Mouse (Mus musculus) forelimb bud, embryonic 11.5 days (tissue): ENCODE measurements around the gene Gkn1.

Experiments
- DNase-seq: peaks from one replicate; pipeline ENCODE4 v3.0.0-alpha.2; 2012; ENCODE audit warnings: low read depth, low spot score

The Gkn1 gene

DNA sequence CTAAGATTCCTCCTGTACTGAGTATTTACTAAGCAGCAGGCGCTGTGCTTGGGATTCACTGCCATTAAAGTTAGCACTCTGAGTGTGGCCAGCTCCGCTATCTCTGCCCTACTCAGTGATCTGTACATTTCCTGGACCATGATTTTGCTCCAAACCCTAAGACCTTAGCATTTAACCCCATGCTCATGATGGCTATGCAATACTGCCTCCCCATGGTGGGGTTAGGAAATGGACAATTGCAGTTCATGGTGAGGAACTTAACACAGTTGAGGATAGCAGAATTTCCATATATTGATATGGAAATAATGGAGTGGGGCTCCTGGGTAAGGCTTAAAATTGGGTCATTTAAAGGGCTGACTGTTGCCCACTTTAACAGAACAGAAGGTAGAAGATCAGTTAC, 27.4 kb downstream of the Gkn1 start:
- DNase-seq = no peak

DNA sequence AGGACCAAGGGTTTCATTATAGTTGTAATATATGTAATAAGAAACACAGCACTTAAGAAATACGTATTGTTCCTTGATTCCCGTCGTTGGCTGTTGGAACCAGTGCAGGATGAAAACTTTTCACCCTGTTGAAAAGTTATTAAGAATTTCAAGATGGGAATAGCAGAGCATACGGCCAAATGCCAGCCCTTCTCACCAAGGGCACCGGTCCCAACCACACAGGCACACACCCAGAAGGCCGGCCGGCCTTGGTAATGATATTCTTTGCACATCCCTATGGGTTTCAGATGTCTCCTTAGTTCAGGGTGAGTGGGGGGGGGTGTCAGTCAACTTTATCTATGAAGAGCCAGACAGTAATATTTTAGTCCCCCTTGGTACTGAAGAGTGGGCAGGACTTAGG, 32.1 kb downstream of the Gkn1 start:
- no peak for DNase-seq

DNA sequence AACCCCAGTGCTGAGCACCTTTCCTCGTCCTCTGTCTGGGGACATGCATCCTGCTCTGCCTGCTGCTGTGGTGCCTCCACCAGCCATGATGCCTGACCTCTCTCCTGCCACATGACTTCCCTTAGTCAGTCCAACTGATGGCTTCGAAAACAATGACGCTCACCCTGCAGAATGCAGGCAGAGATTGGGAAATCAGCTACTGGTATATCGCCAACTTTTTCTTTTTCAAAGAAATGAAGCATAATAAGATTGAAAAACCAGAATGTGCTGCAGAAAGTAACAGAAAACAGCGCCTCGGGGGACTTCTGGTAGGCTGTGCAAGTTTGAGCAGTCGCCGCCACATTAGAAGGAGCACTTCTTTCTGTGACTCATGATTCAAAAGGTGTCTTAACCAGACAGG, 33.8 kb downstream of the Gkn1 start:
- DNase-seq = no peak

DNA sequence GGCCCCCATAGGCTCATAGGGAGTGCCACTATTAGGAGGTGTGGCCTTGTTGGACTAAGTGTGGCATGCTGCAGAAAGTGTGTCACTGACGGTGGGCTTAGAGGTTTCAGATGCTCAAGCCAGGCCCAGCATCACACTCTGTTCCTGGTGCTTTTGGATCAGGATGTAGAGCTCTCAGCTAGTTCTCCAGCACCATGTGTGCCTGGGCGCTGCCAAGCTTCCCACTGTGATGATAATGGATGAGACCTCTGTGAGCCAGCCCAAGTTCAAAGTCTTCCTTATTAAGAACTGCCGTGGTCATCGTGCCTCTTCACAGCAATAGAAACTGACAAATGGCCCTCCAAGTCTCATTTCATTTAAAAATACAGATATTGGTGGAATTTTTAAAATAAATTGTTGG, 38.0 kb downstream of the Gkn1 start:
- no peak for DNase-seq

DNA sequence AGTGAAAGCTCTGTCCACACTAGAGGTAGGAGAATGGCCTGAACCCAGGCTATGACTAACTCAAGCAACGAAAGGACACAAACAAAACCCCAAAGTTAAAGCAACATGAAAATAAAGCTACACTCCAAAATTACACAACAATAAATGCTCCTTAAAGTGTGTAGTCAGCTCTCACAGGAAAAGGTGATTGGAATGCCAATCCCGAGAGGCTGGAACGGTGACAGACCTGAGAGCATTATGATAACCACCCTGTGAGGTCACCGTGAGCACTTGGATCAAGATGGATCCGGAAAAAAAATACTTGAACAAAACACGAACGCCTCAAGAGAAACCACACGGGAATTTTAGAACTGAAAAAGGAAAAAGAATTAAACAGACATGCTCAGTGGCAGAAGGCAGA, 46.3 kb downstream of the Gkn1 start:
- DNase-seq = no peak

DNA sequence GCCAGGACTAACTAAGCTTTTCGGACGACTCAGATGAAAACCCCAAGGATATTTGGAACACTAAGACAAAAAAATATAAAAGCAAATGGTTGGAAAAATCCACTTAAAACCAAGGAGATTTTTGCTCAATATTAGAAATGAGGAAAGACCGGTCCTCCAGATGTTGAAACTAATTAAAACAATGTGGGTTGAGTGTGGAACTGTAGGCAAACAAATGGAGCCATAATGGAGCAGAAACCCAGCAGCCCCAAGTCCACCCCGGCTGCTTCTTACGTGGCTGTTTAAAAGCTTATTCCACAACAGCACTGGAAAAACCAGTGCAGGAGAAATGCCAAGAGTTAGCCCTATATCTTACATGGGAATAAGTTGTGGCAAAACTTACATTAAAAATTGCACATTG, 48.0 kb downstream of the Gkn1 start:
- peak; percentile 25 for DNase-seq

DNA sequence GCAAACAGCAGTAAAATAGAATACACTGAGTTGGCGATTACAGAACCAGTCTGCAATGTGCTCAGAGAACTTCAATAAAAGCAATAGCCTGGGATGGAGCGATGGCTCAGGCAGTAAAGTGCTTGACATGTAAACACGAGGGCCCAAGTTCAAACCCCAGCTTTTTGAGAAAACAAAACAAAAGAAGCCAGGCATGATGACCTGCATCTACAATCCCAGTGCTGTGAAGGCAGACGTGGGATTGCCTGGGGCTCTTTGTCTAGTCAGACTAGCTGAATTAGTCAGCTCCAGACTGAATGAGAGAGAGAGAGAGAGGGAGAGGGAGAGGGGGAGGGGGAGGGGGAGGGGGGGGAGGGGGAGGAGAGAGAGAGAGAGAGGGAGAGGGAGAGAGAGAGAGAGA, 48.8 kb downstream of the Gkn1 start:
- no peak for DNase-seq
